Mouse (Mus musculus) activated CD4-positive, CD25-positive, alpha-beta regulatory T cell, adult 4 months (primary cell): ENCODE results near the gene Gm2026. TPM values are rescaled to one million over a fixed set of nuclear protein-coding genes. Genes with fewer than 3 reads are reported as not detected.
"Not testable (repeated sequence)": the region's sequence is repeated elsewhere in the genome, so short reads cannot be mapped to it uniquely, and the experiment has no call there.

Experiments
- ATAC-seq: one replicate; pipeline ENCODE4 v1.8.0; 2017
- polyA plus RNA-seq, 2 experiments: library from polyadenylated mRNA; unstranded; fragments of 100-300 nt; shearing (Covaris generic); gene quantifications; one replicate each; pipeline ENCODE4 v1.2.1; 2017

The Gm2026 gene
- polyA plus RNA-seq: 1 to 10 TPM; 5.6 to 6.0 TPM

DNA sequence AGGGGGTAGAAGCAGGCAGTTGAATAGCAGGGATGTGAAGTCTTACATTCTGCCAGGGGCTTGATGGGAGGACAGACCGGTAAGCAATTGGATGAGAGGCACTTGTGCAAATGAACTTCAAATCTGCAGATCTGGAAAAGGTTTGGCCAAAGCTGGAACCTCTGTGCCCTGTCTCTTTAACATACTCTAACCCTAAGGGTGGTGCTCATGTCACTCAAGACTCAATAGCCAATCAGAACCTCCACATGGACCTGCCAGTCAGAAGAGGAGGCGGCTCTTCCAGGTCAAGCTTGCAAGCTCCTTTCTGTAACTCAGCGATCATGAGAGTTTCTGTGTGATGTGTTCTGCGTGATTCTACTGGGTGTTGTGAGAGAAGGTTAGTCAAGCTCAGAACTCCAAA is at the start of gene Gm2026:
TSS of gene Gm2026 (plus strand) at position 301 of the 400 bp plus-strand sequence.
- not testable (repeated sequence) for ATAC-seq

GRCm38 (mm10) chr2:175931000-175931399 is 34.1 kb upstream of the Gm2026 start, which contains the start of gene Zfp966:
Gene Zfp966, minus strand, starts transcription at chr2:175931100.
- not testable (repeated sequence) for ATAC-seq

Other genes starting within 250 kb of the Gm2026 start
- 1 to 10 TPM in 1 of 2 experiments, not detected in 1; 8.7 TPM for gene Gm2007, start 223.8 kb upstream of the Gm2026 start, polyA plus RNA-seq
- 1 to 10 TPM; 1.4 to 3.6 TPM for gene Gm14288, start 164.2 kb upstream of the Gm2026 start, polyA plus RNA-seq
- 10 to 100 TPM in 1 of 2 experiments, 1 to 10 TPM in 1; 8.1 to 15.4 TPM for gene Gm6710, start 96.1 kb upstream of the Gm2026 start, polyA plus RNA-seq
- 1 to 10 TPM; 3.3 to 4.1 TPM for gene Zfp966, start 34.2 kb upstream of the Gm2026 start, polyA plus RNA-seq
- gene Gm2004, start 184.5 kb downstream of the Gm2026 start, polyA plus RNA-seq: under 1 TPM; 0.28 to 0.41 TPM